In genomic region chr19:25066229-25066628, GRCm38 (mm10) we compare ENCODE assay signal across 31 mouse cellular contexts.
DNase-seq lines count a peak whose midpoint lies in the region; ATAC-seq and TF ChIP-seq lines count a peak whose summit lies in the region.
"Had no signal": no experiment of that assay in that cellular context is flagged by ENCODE, and none has a peak within 500 bp of the region (broad histone marks: within the 10 kb centered on the region; RNA-seq: fewer than 3 reads in every experiment).

No protein-coding gene starts in this region.

- peak; percentile 59 for DNase-seq in heart, embryonic 10.5 days (ENCODE audit: low spot score)
- DNase-seq in heart, adult 9 months (ENCODE audit: low spot score in 2 of 2): no peak
- peak; percentile 36 for DNase-seq in lung, postnatal 0 days (ENCODE audit: low spot score)
- DNase-seq in lung, adult 2 months: no peak
- DNase-seq in ZHBTc4 (ENCODE audit: low read depth, low spot score): peak; percentile 14
- DNase-seq in brain, embryonic 14.5 days (ENCODE audit: low read depth): peak; percentile 32
- DNase-seq in urinary bladder, adult 18-20 months (ENCODE audit: low spot score in 2 of 2): no peak
- DNase-seq: adrenal gland, adult 8-10 months; B cell, adult 2 months; cerebellum, adult 11-12 months; cerebellum, adult 9-11 months; embryo, embryonic 11 days; gastrocnemius, postnatal 10 days; heart, postnatal 36 days; kidney, adult 8-10 months; layer of hippocampus, adult 9-11 months; liver; lung, postnatal 4 days; right cerebral cortex, postnatal 4 days; thymus, adult 2 months; thymus, postnatal 36 days had no signal

- peaks cover 1% of the 10 kb centered on the region; the same call in 1 of the 2 replicates for H3K4me1 ChIP-seq in heart, embryonic 10.5 days
- no peaks in the 10 kb centered on the region for H3K4me1 ChIP-seq in lung, postnatal 0 days (ENCODE audit: insufficient read depth, low read depth, low read length)
- no peaks in the 10 kb centered on the region; the same call in 1 of the 2 replicates for H3K4me1 ChIP-seq in lung, adult 2 months (ENCODE audit: control insufficient read depth, insufficient read depth, low read length)
- H3K4me1 ChIP-seq: forebrain, embryonic 12.5 days; intestine, embryonic 15.5 days had no signal

- H3K9ac ChIP-seq in lung, postnatal 0 days (replicated peaks; ENCODE audit: low read depth): no peak overlapping the region
- H3K9ac ChIP-seq: forebrain, embryonic 12.5 days; hindbrain, embryonic 15.5 days; intestine, embryonic 15.5 days; liver, embryonic 14.5 days; lung, embryonic 15.5 days; neural tube, embryonic 13.5 days had no signal

- TF ChIP-seq CTCF in lung, postnatal 0 days (IDR thresholded peaks at IDR 0.05): no peak
- TF ChIP-seq CTCF in lung, adult 2 months (IDR thresholded peaks at IDR 0.05; ENCODE audit: insufficient read depth, low read length): no peak
- TF ChIP-seq CTCF in brain, embryonic 14.5 days (IDR thresholded peaks at IDR 0.05; ENCODE audit: borderline replicate concordance, extremely low read depth, insufficient read depth, insufficient read length): no peak

- H3K4me3 ChIP-seq in heart, embryonic 10.5 days: no peak overlapping the region
- H3K4me3 ChIP-seq in lung, postnatal 0 days (ENCODE audit: low read depth, low read length): no peak overlapping the region
- H3K4me3 ChIP-seq in lung, adult 2 months (replicated peaks; ENCODE audit: extremely low read depth, low read depth, low read length): no peak overlapping the region
- H3K4me3 ChIP-seq: erythroblast, embryonic 14.5 days; forebrain, embryonic 12.5 days; hindbrain, embryonic 15.5 days; intestine, embryonic 15.5 days; lung, embryonic 15.5 days; megakaryocyte, embryonic 14.5 days; neural tube, embryonic 13.5 days had no signal

- H3K9me3 ChIP-seq in heart, embryonic 10.5 days: no peaks in the 10 kb centered on the region
- H3K9me3 ChIP-seq in lung, postnatal 0 days (ENCODE audit: low read length): no peaks in the 10 kb centered on the region
- H3K9me3 ChIP-seq: forebrain, embryonic 12.5 days; hindbrain, embryonic 15.5 days; intestine, embryonic 15.5 days; lung, embryonic 15.5 days; megakaryocyte, embryonic 14.5 days; neural tube, embryonic 13.5 days had no signal

- H3K4me2 ChIP-seq in lung, postnatal 0 days (replicated peaks; ENCODE audit: low read depth, low read length): no peak overlapping the region
- H3K4me2 ChIP-seq: forebrain, embryonic 12.5 days; heart, embryonic 11.5 days; hindbrain, embryonic 15.5 days; intestine, embryonic 15.5 days; lung, embryonic 15.5 days; neural tube, embryonic 13.5 days had no signal

- ATAC-seq in lung, postnatal 0 days: no peak
- ATAC-seq: intestine, embryonic 15.5 days had no signal

- H3K27ac ChIP-seq in heart, embryonic 10.5 days: no peak overlapping the region
- no peak overlapping the region for H3K27ac ChIP-seq in lung, postnatal 0 days (ENCODE audit: low read length)
- H3K27ac ChIP-seq: forebrain, embryonic 12.5 days; hindbrain, embryonic 15.5 days; intestine, embryonic 15.5 days; kidney, postnatal 0 days; liver, embryonic 14.5 days; lung, embryonic 15.5 days; neural tube, embryonic 13.5 days had no signal

- WGBS in heart, embryonic 10.5 days: 83% methylated on average over 9 of the region's 9 CpGs
- WGBS in lung, postnatal 0 days: 47% methylated on average over 9 of the region's 9 CpGs
- 67% methylated on average over 9 of the region's 9 CpGs for WGBS in lung, adult 2 months

- no peak for TF ChIP-seq EP300 in lung, postnatal 0 days (IDR thresholded peaks at IDR 0.05)

- H3K27me3 ChIP-seq in heart, embryonic 10.5 days (ENCODE audit: insufficient read depth, poor library complexity, severe bottlenecking): no peaks in the 10 kb centered on the region; the same call in 1 of the 2 replicates
- no peaks in the 10 kb centered on the region for H3K27me3 ChIP-seq in lung, postnatal 0 days (replicated peaks; ENCODE audit: insufficient read depth, low read length)
- H3K27me3 ChIP-seq: forebrain, embryonic 12.5 days; hindbrain, embryonic 15.5 days; intestine, embryonic 15.5 days; lung, embryonic 15.5 days; megakaryocyte, embryonic 14.5 days; neural tube, embryonic 13.5 days had no signal

- no peaks in the 10 kb centered on the region for H3K36me3 ChIP-seq in heart, embryonic 10.5 days
- no peaks in the 10 kb centered on the region for H3K36me3 ChIP-seq in lung, postnatal 0 days (ENCODE audit: insufficient read depth, low read length)
- H3K36me3 ChIP-seq: forebrain, embryonic 12.5 days; hindbrain, embryonic 15.5 days; intestine, embryonic 15.5 days; lung, embryonic 15.5 days; neural tube, embryonic 13.5 days had no signal

- TF ChIP-seq POLR2A in lung, adult 2 months (IDR thresholded peaks at IDR 0.05; ENCODE audit: borderline replicate concordance, extremely low read depth, low read depth, low read length): no peak
- no peak for TF ChIP-seq POLR2A in brain, embryonic 14.5 days (IDR thresholded peaks at IDR 0.05; ENCODE audit: borderline replicate concordance, extremely low read depth, insufficient read depth, insufficient read length, poor library complexity, severe bottlenecking)

Comparison
In these comparisons a context has a peak if more than half of its experiments do, and no peak if none do; other contexts are left out.
1. DNase-seq: peak in heart, embryonic 10.5 days (single experiment), lung, postnatal 0 days (single experiment), ZHBTc4 (single experiment) and brain, embryonic 14.5 days (single experiment); none in heart, adult 9 months (0 of 2), lung, adult 2 months (single experiment) and urinary bladder, adult 18-20 months (0 of 2).